Mouse (Mus musculus) heart, postnatal 0 days (tissue): ENCODE results near the gene Has1.

Experiments used
- CTCF ChIP-seq: IDR thresholded peaks from 2 replicates; pipeline ENCODE4 v1.5.1; 2016; ENCODE audit warnings: antibody characterized with exemption, control low read depth, low read depth
- EP300 ChIP-seq: IDR thresholded peaks from 2 replicates; pipeline ENCODE4 v1.6.1; 2016; ENCODE audit warnings: antibody characterized with exemption, low read depth

- TF ChIP-seq CTCF (no peak), EP300 (no peak; the same call in none of the 2 replicates)
These were observed 28.0 kb downstream of the Has1 start, which contains the start of gene Spaca6 for GRCm38 (mm10) chr17:17826751-17827657.
